Mouse (Mus musculus): ENCODE measurements around the gene Dock4.

Dock4 gene

DNA sequence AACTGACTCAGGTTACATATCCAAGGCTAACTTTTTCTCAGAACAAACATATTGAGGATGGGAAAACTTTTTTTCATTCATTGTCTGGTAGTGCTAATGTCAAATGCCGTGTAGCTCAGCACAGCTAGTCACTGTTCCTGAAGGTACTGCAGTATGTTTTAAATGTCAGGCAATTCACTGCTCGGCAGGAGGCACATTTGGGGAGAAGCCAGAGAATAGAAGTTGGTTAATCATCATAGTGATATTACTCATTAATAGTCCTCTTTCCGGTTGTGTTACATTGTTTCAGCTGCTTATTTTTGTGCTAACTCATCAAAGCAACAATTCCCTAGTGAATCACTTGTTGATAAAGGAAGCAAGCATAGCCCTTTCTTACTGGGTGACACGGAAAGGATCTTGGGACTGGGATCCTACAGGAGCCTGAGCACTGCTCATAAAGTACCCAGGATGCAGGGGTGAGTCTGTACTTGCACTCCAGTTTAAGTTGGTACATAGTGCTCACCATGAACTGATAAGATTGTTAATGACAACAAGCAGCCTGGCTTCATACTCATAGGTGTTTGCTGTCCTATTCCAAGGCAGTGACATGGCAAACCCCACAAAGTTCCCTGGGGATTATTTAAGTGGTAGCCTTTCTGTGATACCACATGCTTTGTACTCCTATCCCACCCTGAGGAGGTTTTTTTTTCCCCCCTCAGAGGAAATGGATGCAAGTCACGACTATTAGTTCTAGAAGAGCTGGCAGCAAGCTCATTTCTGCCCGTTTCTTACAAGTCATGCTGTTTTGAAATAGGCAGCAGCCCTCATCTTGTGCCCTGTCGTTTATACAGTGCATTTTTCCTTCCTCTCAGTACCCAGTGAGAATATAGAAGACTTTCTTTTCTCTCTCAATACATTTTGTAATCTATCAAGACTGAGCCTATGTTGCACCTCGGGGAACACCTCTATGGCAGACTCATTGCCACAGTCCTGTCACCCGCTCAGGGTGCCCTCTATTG lies 123.5 kb downstream of the Dock4 start:
- WGBS = 53% methylated on average over 9 of the region's 9 CpGs

DNA sequence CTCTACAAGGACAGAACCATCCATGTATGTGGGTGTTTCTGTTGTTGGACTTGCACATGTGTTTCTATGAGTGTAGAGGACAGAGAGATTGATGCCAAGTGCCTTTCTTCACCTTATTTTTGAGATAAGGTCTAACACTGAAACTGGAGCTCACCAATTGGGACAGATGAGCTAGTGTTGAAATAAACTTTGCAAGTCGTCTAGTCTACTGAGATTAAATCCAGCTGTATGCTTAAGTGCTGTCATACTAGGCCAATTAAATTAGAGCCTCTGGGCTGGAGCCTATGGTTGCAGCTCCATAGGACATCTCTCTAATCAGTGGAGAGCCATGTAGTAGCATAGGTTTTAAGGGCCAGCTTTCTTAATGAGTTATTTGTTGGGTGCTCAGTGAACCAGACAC lies 124.5 kb downstream of the Dock4 start:
- WGBS = 67% methylated on average over 1 of the region's 1 CpGs

DNA sequence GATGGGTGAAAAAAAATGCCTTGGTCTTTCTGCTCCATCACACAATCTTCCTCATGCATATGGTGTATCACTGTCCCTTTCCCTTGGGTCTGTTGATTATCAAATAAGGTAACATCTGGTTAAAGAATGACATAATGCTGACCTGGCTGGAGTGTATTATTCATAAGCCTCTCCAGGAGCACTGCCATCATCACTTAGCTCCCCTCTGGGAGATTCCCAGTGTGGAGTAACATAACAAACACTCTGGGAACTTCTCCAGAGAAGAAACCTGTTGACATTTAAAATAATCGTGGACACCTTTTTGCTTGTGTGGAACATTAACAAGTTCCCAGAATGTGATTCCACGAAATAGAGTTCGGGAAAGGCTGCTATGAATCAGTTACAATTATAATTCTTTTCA lies 128.3 kb downstream of the Dock4 start:
- WGBS = 42% methylated on average over 3 of the region's 3 CpGs

DNA sequence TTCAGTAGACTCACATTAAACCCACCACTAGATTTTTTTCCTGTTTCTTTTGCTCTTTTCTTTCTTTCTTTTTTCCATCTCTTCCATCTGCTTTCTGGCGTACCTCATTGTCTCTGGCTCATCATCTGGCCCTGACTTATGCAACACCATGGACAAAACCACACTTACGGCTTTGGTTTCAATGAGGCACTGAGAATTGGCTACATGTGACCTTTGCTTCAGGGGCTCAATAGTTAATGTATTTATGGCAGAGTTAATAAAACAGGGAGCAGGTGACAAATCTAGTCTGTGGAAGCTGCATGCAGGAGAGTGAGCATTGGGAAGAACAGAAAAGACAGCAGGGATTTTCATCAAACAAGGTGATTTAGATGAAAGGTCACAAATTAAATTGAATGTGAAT lies 131.0 kb downstream of the Dock4 start:
- WGBS = 91% methylated on average over 2 of the region's 2 CpGs

DNA sequence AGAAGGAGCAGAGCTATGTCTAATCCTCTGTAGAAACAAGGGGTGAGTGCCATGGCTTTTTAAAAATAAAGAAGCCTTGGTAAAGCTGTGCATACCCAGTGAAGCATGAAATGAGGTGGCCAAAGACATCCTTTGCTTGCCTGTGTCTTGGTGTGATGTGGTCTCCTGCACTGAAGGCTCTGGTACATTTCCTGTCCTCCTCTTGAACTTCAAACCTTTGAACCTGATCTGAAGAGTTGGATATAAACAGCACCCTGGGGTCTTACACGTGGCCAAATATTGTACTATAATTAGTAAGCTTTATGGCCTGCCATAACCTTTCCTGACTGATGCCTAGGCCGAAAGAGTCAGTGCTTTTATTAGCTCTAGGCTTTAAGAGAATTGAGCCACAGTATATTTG lies 134.6 kb downstream of the Dock4 start:
- WGBS = 55% methylated on average over 2 of the region's 2 CpGs

DNA sequence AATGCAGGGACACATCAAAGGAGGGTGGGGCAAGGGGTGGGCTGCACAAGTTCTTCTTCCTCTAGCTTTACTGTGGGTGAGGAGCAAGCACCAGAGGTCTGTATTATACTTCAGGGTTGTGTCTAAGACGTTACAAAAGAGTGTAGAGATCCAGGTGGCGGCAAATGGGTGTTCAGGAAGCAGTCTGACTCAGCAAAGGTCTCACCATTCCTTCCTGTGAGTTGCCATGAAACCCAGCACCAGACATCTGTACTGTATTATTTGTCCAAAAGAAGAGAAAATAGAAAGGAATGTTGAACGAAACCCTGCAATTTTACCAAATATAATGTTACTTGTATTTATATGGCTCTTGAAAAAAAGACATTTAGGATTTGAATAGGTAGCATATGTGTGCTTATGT lies 135.3 kb downstream of the Dock4 start:
- 57% methylated on average over 3 of the region's 3 CpGs for WGBS

DNA sequence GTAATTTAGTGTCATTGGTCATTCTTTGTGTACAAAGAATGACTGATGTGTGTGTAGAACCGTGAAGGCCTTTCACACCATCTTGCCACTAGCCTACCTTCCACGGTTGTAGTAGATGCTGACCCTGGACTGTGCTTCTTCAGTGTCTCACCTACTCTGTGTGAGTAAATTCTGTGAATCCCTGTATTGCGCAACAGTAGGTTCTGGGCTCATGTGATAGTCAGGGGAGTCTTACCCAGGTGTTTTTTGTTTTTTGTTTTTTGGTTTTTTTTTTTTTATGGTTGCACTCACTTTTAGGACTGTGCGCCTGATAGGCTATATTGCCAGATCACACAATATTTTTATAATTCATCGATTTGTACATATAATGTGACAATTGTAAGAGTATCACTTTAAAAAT lies 136.3 kb downstream of the Dock4 start:
- 91% methylated on average over 5 of the region's 5 CpGs for WGBS

DNA sequence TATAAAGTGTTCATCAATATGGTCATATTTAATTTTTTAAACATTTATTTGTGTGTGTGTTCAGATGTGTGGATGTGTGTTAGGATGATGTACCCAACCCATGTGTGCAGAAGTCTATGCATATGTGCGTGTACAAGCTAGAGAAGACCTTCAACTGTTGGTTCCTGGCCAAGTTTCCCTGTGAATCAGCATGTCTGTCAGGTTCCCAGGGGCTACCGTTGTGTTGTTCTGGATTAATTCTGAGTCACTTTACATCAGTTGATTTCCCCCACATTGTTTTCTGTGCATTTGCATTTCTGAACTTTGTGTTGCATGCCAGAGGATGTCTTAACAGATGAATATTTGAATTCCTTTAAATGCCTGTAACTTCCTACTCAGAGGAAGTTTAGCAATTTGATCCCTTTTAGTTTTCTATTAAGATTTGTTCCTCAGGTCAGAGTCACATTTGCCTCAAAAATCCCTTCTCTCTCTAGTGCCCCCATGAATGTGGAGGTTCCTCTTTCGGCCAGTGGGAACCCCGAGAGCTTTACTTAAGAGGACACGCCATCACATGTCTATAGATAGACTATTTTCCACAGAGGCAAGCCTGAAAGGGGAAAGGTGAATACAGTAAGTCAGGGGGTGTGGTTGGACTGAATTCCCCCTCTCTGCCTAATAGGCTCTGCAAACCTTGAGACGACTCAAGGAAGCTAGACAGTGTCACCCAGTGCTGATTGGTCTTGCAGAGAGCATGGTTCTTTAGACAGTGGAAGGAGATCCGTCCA lies 139.0 kb downstream of the Dock4 start:
- 68% methylated on average over 7 of the region's 7 CpGs for WGBS

DNA sequence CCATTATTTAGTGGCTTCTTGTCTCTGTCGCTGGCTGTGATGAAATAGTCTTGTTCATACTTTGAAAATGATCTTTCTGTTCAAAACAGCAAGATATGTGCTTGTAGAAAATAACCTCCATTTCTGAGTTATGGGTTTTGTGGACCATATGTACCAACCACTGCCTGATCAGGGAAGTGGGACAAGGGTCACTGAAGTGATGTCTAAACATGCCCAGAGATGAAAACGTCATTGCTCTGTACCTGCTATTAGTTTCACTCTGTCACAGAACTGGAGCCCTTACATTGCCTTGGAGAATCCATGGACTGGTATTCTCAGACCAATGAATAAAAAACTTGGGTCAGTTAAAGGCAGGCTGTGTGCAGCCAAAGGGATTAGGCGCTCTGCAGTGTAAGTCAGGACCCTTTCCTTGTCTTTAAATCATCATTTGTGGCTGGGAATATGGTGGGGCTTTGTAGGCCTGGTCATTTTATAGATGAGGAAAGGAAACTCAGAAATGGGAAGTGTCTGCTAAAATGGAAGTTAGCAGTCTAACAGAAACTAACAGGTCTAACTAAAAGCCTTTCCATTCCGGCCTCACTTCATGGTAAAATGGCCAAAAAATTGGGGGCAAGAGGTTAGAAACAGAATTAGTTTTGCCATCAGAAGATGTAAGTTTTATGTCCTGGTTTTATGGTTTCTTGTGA lies 139.8 kb downstream of the Dock4 start:
- WGBS = 86% methylated on average over 4 of the region's 4 CpGs

DNA sequence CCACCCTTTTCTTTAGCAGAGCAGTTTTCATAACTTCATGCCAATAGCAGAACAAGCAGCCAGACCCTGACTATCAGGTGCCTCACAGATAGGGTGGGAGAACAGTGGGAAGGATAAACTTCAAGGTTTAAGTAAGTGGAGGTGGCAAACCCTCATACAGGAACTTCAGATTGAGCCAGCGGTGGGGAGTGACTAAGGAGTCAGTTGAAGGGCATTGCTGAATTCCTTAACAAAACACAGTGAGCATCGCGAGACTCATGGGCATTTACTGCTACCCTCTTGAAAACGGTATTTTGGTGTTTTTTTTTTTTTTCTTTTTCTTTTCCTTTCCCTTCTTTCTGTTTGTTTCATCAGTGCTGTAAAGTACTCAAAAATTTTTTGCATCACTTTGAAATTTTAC lies 148.4 kb downstream of the Dock4 start:
- WGBS = 71% methylated on average over 4 of the region's 4 CpGs

DNA sequence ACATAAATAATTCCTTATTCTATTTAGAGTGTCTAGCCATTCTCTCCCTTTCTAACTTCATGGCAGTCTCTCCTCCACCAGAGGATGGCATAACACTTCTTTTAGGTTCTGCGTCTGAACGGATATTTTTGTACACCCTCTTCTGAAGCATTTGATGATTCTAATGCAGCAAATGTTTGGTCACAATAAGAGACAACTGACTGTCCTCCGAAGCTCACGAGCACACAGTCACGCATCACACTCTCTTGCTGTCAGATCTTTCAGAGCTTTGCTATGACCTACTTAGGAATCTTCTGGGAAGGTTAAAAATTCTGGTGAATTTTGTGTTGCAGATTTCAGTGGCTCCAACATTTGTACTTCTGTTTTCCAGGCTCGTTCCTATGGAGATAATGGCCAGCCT lies 149.7 kb downstream of the Dock4 start:
- WGBS = 43% methylated on average over 6 of the region's 6 CpGs

DNA sequence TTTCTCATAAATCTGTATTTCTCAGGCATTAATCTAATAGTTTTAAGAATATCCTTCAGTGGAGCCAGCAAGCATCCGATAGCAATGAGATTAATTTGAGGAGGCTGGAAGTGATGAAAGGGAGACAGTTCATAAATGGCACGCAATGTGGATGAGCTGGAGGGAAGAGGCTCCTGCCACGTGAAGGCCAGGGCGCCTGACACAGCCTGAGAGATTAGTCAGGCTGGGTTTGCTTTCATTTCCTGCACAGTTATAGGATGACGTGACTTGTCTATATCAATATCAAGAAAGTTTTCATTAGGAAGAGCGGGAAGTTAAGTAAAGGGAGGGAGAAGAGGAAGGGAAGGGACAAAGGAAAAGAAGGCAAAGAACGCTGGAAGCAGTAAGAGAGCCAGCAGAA lies 150.3 kb downstream of the Dock4 start:
- WGBS = 69% methylated on average over 7 of the region's 7 CpGs

DNA sequence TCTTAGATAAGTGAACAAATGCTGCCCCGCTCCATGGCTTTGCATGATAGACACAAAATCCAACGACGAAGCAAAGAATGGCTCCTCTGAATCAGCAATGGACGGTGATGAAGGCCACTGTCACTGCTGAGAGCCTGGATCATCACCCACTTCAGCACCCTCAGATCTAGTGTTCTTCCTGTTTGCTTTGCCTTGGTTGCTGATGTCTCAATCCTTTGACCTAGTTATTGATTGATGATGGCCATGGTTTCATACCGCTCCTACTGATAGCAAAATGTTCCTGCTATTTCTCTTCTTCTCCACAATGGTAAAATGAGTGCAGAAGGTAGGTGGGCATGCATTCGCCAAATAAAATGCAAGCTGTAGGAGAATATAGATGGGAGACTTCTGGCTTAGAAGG lies 150.7 kb downstream of the Dock4 start:
- WGBS = 72% methylated on average over 6 of the region's 6 CpGs

DNA sequence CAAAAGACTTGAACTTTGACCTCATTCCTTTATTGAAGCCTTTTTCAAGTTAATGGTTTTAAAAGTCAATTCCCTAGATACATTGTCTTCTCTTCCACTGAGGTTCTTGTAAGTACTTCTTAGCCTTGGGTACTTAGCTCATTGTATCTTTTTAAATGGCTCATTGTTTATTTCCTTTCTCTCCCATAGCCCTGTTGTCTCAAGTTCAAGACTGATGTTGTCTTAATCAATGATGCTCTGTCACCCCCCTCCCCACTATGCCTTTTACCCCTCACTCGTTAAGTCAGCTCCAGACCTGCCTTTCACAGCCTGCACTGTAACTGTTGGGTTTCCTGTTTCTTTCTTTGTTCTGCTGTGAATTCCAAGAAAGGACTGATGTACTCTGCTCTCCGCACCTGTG lies 154.2 kb downstream of the Dock4 start:
- WGBS = 79% methylated on average over 2 of the region's 2 CpGs

DNA sequence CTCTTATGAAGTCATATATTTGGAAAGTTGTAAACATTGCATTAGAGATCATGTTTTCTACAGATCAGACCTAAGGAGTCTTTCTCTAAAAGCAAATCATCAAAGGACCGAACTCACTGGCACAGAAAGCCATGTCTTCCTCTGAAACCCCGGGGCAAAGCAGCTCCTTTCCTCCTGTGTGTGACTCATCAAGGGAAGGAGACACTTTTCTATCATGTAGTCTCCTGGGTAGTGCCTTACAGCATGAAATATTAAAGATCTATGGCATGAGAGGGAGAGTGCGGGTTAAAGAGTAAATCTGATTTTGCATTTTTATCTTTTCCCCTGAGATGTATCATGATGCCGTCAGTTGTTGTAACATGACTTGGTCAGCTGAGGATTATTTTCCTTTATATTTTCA lies 159.8 kb downstream of the Dock4 start:
- WGBS = 70% methylated on average over 4 of the region's 4 CpGs

DNA sequence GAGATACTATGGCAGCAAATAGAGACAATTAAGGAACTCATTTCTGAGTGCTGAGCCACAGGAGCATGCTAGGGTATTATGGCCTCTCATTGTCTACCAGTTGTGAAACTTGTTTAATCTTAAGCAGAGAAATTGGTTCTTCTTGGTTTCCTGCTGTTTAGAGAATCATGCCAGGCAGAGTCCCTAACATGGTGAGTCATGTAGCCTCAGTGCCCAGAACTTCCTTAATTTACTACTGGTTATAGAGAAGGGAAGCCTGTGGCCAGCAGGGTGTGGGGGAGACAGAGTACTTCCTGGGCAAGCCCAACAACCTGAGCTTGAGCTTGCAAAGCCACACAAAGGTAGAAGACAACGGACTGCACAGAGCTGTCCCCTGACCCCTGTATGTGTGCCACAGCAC lies 180.8 kb downstream of the Dock4 start:
- 89% methylated on average over 1 of the region's 1 CpGs for WGBS

DNA sequence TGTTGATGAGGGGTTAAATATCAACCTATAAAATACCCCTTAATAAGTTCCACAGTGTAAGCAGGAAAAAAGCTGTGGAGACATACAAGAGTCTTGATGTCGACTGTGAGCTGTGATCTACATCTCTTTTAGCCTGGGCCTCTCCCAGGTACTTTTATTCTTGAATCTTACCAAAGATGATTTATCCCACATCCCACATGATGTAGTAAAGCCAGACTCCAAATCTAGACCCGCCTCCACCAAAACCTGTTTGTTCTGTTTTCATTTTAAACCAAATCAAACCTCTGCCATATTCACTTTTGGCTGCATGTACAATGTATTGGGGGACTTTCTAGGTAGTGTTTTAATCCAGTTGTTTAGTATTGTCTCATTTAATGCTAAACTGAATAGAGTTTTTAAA lies 187.5 kb downstream of the Dock4 start:
- WGBS = 63% methylated on average over 2 of the region's 2 CpGs

DNA sequence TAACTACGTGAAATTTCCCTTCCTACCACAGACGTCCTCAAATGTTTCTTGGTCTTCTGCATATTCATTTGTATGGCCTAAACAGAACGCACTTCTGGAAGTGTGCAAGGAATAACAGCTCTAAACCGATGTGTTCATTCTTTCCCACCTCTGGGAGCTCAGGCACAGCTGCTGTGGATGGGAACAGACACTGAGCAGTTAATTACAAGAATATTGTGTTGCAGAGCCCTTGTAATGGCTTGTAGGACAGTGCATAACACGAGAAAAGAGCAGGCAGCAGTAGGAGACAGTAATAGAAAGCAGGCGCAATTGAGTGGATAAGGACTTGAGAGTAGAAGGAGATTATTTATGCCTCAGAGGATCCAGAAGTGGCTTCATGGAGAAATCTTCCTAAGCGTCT lies 188.4 kb downstream of the Dock4 start:
- WGBS = 77% methylated on average over 7 of the region's 7 CpGs

DNA sequence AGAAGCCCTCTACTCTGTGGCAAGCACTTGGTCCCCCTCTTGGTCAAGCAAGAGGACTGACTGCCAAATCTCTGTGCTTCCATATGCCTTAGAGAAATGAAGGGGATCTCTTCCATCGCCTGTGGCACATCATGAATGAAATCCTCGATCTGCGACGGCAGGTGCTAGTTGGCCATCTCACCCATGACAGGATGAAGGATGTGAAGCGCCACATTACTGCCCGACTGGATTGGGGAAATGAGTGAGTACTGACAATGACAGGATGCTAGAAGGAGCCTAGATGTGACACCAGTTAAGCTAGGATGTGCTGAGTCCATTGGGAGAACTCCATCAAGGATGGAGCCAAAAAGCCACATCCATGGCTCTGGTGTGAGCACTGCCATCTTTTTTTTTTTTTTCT lies 190.2 kb downstream of the Dock4 start:
- WGBS = 94% methylated on average over 6 of the region's 6 CpGs

DNA sequence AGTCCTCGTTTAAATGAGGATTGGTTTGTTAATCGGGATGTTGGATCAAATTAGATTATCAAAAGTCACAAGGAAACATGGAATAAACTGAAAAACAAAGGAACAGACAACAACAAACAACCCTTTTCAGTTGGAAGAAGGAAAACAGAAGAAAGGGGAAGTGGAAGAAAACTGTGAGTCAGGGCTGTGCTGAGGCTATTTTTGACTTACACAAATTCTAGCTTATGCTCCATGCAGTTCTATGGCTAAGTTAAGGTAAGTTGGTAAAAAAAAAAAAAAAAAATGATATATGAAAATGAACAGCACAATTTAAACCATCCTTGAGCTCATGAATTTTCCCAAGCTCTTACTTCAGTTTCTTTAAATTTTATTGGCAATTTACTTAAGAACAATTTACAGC lies 191.7 kb downstream of the Dock4 start:
- WGBS = 71% methylated on average over 2 of the region's 2 CpGs

DNA sequence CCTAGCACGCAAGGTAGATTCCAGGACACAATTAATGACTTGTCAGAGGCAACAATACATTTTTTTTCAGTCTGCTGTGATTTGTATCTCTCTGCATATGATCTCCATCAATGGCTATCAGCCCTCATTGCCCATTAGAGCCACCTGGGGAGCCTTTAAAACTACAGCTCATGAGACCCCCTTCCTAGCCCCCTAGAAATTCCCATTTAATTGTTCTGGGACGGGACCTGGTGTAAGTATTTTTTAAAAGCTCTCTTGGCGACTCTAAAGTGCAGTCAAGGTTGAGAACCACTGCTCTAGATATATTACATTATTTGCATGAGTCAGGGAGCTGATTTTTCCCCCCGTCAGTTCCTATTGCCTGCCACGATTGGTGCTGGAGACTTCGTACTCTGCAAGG lies 200.1 kb downstream of the Dock4 start:
- WGBS = 95% methylated on average over 6 of the region's 6 CpGs

DNA sequence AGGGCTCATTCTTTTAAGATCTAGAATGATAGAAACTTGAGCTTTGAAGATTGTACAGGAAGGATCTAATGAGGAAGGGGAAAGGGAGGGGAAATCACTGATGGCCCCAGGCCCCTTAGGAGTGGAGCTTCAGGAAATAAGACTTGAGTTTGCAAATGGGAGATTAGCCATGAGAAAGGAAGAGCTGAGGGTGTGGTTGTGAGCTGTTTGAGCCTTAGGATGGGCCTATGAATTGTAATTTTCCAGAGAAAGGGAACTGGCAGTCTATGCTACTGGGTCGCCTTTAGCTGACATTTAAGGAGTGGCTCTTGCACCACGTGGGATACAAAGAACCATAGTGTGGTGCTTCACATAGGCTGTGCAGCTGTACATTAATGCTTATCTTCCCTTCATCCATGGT lies 208.6 kb downstream of the Dock4 start:
- WGBS = 76% methylated on average over 2 of the region's 2 CpGs
